Mouse (Mus musculus): ENCODE results near the gene Doc2g. TPM values are rescaled to one million over a fixed set of nuclear protein-coding genes. Genes with fewer than 3 reads are reported as not detected.
A peak's percentile ranks its signal among the peaks of the same experiment; 100 is the strongest.

Gene Doc2g
- polyA plus RNA-seq, 1 experiment, result 2.1 TPM

DNA sequence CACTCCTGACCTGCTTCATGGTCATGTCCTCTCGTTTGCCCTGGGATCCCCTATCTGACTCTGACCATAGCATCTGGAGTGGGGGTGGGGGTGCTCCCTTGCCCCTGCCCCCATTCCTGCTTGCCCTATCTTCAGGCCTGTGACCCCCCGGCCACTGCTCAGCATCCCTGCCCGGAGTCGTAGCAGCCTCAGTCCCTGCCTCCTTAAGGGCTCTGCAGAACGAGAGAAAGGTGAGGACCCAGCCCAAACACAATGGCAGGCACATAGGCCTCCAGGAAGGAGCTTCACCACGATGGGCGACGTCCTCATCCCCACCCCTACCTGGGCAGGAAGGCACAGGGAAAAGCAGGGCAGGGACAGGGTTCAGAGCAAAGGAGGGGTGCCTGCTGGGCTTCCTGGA is 4.8 kb upstream of the Doc2g start:
- Histone ChIP-seq H3K4me3 (ENCODE audit: insufficient read depth, low read length) (no peak overlapping the region), H3K27ac (ENCODE audit: insufficient read depth, low read length) (no peak overlapping the region), H3K4me1 (ENCODE audit: control insufficient read depth, insufficient read depth, low read length) (no peaks in the 10 kb centered on the region)
- no peak for TF ChIP-seq POLR2A (IDR thresholded peaks at IDR 0.05; ENCODE audit: low read depth, low read length)
- no peak for TF ChIP-seq CTCF (IDR thresholded peaks at IDR 0.05; ENCODE audit: borderline replicate concordance, insufficient read depth, low read length)

DNA sequence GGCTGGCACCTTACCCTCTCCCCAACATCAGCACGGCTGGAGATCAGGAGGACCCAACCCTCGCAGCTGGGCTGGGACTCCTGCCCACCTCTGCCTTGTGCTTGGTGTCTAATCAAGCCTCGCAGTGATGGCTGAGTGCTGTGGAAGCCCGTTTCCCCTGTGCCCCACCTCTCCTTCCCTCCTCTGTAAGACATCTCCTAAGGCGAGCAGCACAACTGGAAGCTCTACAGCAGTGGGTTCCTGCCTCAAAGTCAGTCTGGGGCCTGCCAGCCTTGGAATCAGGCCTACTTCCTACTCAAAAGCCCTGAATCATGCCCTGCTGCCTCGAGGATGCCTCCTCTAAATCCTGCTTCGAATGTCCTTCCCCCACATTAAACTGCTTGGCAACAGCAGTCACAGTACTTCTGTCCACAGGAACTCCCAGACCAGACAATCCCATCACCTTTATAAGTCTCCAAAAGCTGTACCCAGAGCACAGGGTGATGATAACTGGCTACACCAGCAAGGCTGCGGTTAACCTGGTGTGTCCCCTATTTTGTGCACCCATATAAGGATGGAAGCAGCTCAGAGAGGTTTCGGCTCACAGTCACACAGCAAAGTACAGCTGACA is 3.9 kb upstream of the Doc2g start:
- H3K4me1 ChIP-seq (ENCODE audit: control insufficient read depth, insufficient read depth, low read length), result no peaks in the 10 kb centered on the region
- no peak overlapping the region for H3K27ac ChIP-seq (ENCODE audit: insufficient read depth, low read length)
- TF ChIP-seq CTCF (IDR thresholded peaks at IDR 0.05; ENCODE audit: borderline replicate concordance, insufficient read depth, low read length), result no peak
- TF ChIP-seq POLR2A (IDR thresholded peaks at IDR 0.05; ENCODE audit: low read depth, low read length), result 0 out of 2 replicates have a peak, but pooled peaks have one; percentile 24
- H3K4me3 ChIP-seq (ENCODE audit: insufficient read depth, low read length), result no peak overlapping the region

DNA sequence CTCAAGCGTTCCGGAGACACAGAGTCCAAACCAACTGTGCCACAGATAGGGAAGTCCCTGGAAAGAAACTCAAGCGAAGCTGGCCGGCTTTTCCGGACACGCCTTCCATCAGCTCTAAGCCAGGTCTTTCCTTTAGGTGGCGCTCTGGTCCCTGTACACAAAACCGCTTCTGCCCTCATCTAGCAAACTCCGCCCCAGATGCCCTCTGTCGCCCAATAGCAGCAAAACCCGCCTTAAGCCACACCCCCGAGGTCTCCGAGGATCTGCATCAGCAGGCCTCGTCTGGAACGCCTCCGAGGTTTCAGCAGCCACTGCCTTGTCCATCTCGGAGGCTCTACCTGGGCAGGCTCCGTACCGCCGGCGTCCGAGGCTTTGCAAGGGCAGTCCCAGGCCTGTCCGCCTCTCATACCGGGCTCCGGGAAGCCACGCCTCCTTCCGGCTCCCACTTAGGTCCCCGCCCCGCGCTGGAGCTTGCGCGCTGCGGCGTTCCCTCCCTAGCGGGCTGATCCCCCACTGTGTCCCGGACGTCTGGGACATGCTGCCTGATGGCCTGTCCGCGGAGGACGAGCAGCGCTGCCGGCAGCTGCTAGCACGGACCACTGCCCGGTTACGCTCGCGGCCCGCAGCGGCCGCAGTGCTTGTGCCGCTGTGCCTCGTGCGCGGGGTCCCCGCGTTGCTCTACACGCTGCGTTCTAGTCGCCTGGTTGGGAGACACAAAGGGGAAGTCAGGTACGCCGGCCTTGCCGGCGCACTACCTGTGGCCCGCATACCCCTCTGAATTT is 2.8 kb upstream of the Doc2g start, which contains the start of the genes Nudt8 and Gm49405:
Nudt8 (plus strand) TSS at position 462 of the 782 bp plus-strand sequence.
Gm49405 (plus strand) TSS at position 508 of the 782 bp plus-strand sequence.
- H3K4me3 ChIP-seq (ENCODE audit: insufficient read depth, low read length), result peak within 1 kb of the TSS; percentile 83
- H3K27ac ChIP-seq (ENCODE audit: insufficient read depth, low read length), result peak within 1 kb of the TSS; percentile 95
- H3K4me1 ChIP-seq (ENCODE audit: control insufficient read depth, insufficient read depth, low read length), result no peaks in the 10 kb centered on the region
- peak; percentile 39; the same call in 1 of the 2 replicates for TF ChIP-seq CTCF (IDR thresholded peaks at IDR 0.05; ENCODE audit: borderline replicate concordance, insufficient read depth, low read length)
- TF ChIP-seq POLR2A (IDR thresholded peaks at IDR 0.05; ENCODE audit: low read depth, low read length), result peak; percentile 98

DNA sequence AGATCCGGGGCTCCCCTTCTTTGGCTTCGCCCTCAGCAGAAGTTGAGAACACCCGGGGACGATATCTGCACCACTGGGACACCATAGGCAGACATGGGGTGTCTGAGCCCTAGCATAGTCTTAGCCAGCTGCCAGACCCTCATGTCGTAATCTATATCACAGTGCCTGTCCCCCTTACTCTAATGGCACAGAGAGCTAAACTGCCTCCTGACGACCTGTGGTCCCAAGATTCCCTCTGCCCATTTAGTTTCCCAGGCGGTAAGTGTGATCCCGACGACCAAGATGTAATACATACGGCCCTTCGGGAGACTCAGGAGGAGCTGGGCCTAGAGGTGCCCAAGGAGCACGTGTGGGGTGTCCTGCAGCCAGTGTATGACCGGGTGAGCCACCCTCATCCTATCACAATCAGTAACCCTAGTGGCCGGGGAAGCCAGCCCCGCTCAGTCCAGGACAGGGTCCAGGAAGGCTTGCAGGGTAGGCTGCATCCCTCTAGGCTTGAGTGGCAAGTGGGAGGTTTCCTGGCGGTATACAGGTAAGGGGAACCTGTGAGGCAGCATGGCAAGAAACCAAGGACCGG is 2.1 kb upstream of the Doc2g start:
- TF ChIP-seq POLR2A (IDR thresholded peaks at IDR 0.05; ENCODE audit: low read depth, low read length) (peak; percentile 25; the same call in 1 of the 2 replicates), CTCF (IDR thresholded peaks at IDR 0.05; ENCODE audit: borderline replicate concordance, insufficient read depth, low read length) (no peak)
- Histone ChIP-seq H3K4me1 (ENCODE audit: control insufficient read depth, insufficient read depth, low read length) (no peaks in the 10 kb centered on the region), H3K4me3 (ENCODE audit: insufficient read depth, low read length) (peak overlapping the region; percentile 83), H3K27ac (ENCODE audit: insufficient read depth, low read length) (peak overlapping the region; percentile 95)

DNA sequence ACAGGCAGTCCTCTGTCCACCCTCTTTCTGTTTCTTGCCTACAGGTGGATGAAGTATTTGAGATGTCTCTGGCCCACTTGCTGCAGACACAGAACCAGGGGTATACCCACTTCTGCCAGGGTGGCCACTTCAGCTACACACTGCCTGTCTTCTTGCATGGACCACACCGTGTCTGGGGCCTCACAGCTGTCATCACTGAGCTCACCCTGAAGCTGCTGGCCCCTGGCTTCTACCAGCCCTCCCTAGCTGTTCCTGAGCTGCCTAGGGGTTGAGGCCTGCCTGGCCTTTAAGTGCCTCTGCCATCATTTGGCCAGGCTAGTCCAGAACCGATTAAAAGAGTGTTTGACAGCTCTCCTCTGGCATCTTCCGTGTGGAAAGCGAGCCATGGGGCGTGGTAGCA is 1.4 kb upstream of the Doc2g start:
- no peak for TF ChIP-seq CTCF (IDR thresholded peaks at IDR 0.05; ENCODE audit: borderline replicate concordance, insufficient read depth, low read length)
- no peak for TF ChIP-seq POLR2A (IDR thresholded peaks at IDR 0.05; ENCODE audit: low read depth, low read length)
- Histone ChIP-seq H3K4me1 (ENCODE audit: control insufficient read depth, insufficient read depth, low read length) (no peaks in the 10 kb centered on the region), H3K4me3 (ENCODE audit: insufficient read depth, low read length) (no peak overlapping the region), H3K27ac (ENCODE audit: insufficient read depth, low read length) (no peak overlapping the region)

DNA sequence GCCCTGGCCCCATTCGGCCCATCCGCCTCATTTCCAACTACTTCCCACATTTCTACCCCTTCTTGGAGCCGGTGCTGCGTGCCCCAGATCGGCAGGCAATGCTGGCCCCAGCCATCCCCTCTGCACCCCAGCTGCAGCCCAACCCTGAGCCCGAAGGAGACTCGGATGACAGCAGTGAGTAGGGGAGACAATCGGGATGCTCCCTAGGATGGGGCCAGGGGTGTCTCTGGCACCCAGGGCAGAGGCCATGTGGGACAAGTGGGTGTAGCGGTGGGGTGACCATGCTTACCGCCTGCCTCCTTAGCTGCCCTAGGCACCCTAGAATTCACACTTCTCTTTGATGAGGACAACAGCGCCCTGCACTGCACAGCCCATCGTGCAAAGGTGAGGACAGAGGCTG is 528 bp downstream of the Doc2g start:
- TF ChIP-seq CTCF (IDR thresholded peaks at IDR 0.05; ENCODE audit: borderline replicate concordance, insufficient read depth, low read length), result no peak
- TF ChIP-seq POLR2A (IDR thresholded peaks at IDR 0.05; ENCODE audit: low read depth, low read length), result no peak; the same call in 1 of the 2 replicates
- Histone ChIP-seq H3K27ac (ENCODE audit: insufficient read depth, low read length) (no peak overlapping the region), H3K4me1 (ENCODE audit: control insufficient read depth, insufficient read depth, low read length) (no peaks in the 10 kb centered on the region), H3K4me3 (ENCODE audit: insufficient read depth, low read length) (no peak overlapping the region)

DNA sequence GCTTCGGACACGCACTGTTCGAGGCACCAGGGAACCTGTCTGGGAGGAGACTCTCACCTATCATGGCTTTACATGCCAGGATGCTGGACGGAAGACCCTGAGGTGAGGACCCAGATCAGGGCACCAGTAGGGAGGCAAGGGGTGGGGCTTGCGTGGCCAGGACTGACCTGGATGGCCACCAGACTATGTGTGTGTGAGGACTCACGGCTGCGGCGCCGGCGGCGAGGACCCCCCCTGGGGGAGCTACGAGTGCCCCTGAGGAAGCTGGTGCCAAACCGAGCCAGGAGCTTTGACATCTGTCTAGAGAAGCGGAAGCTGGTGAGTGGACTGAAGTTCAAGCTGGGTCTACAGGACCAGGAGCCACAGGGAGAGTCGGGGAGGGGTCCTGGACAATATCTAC is 1.2 kb downstream of the Doc2g start:
- H3K4me1 ChIP-seq (ENCODE audit: control insufficient read depth, insufficient read depth, low read length), result no peaks in the 10 kb centered on the region
- TF ChIP-seq CTCF (IDR thresholded peaks at IDR 0.05; ENCODE audit: borderline replicate concordance, insufficient read depth, low read length), result no peak
- no peak for TF ChIP-seq POLR2A (IDR thresholded peaks at IDR 0.05; ENCODE audit: low read depth, low read length)
- H3K4me3 ChIP-seq (ENCODE audit: insufficient read depth, low read length), result no peak overlapping the region
- H3K27ac ChIP-seq (ENCODE audit: insufficient read depth, low read length), result no peak overlapping the region

DNA sequence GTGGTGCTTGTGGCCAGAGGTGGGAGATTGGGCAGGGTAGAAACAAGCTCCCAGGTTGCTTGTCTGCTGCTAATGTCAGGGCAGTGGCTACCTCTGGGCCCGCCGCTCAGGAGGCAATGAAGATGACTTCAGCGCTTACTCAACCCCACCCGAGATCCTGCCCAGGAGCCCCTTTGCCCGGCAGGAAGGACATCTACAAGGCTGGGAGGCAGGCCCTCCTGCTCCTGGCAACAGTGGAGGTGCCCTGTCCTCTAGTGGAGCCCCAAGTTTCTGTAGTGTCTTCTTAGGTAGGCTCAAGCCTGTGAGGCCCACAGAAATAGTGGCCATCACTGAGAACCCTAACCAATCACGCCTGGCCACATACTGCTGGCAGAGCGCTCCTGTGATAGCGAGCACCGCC is 2.0 kb downstream of the Doc2g start:
- Histone ChIP-seq H3K4me3 (ENCODE audit: insufficient read depth, low read length) (no peak overlapping the region), H3K4me1 (ENCODE audit: control insufficient read depth, insufficient read depth, low read length) (no peaks in the 10 kb centered on the region), H3K27ac (ENCODE audit: insufficient read depth, low read length) (no peak overlapping the region)
- no peak for TF ChIP-seq CTCF (IDR thresholded peaks at IDR 0.05; ENCODE audit: borderline replicate concordance, insufficient read depth, low read length)
- no peak for TF ChIP-seq POLR2A (IDR thresholded peaks at IDR 0.05; ENCODE audit: low read depth, low read length)

DNA sequence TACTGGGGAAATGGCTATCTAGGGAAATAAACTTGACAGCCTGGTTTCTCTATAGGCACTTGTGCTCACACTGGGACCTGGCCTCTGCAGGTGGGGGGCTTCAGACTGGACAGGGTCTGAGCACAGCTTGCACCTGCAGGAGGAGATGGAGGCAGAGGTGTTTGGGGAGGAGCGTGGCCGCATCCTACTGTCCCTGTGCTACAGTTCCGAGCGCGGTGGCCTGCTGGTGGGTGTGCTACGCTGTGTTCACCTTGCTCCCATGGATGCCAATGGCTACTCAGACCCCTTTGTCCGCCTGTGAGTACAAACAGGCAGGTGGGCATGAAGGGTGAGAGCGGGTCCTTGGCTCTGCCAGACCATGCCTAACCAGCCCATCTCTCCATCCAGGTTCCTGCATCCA is 2.9 kb downstream of the Doc2g start:
- Histone ChIP-seq H3K4me3 (ENCODE audit: insufficient read depth, low read length) (no peak overlapping the region), H3K27ac (ENCODE audit: insufficient read depth, low read length) (no peak overlapping the region), H3K4me1 (ENCODE audit: control insufficient read depth, insufficient read depth, low read length) (no peaks in the 10 kb centered on the region)
- TF ChIP-seq POLR2A (IDR thresholded peaks at IDR 0.05; ENCODE audit: low read depth, low read length) (no peak), CTCF (IDR thresholded peaks at IDR 0.05; ENCODE audit: borderline replicate concordance, insufficient read depth, low read length) (no peak)

All from embryonic fibroblast, embryonic 13.5 days (primary cell).